Mouse (Mus musculus) brain, embryonic 14.5 days (tissue): Measurements from ENCODE around the gene Ssr2.

Source experiments
- CTCF ChIP-seq: fragments of 200-500 bp; IDR thresholded peaks from 2 replicates; pipeline ENCODE4 v1.5.1; 2012; ENCODE audit warnings: inconsistent platforms, mild to moderate bottlenecking, moderate library complexity, borderline replicate concordance; ENCODE audit not compliant: insufficient read depth, insufficient read length; ENCODE audit errors: extremely low read depth
- POLR2A ChIP-seq: fragments of 200-500 bp; IDR thresholded peaks from 2 replicates; pipeline ENCODE4 v1.6.1; 2012; ENCODE audit warnings: mild to moderate bottlenecking, inconsistent platforms, borderline replicate concordance; ENCODE audit not compliant: poor library complexity, insufficient read depth, insufficient read length, severe bottlenecking; ENCODE audit errors: extremely low read depth

DNA sequence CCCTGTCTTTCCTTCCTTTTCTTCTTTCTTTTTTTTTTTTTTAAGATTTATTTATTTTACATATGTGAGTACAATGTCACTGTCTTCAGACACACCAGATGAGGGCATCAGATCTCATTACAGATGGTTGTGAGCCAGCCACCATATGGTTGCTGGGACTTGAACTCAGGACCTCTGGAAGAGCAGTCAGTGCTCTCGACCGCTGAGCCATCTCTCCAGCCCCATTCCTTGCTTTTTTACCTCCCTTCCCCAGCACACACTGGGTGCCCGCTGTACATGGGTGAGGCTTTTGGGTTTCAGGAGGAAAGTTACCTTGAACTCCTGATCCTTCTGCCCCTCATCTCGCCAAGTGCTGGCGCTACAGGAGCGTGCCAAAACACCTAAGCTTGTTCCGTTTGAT lies 49.9 kb downstream of the Ssr2 start:
- no peak for TF ChIP-seq POLR2A
- no peak for TF ChIP-seq CTCF
